Mouse (Mus musculus): ENCODE results near the gene Nrf1.

Nrf1 gene

GRCm38 (mm10) chr6:30150471-30150870 is 102.7 kb downstream of the Nrf1 start:
- DNase-seq = no peak

- no peak for DNase-seq
These were observed 104.4 kb downstream of the Nrf1 start for GRCm38 (mm10) chr6:30152163-30152562.

- no peak for DNase-seq
These were observed 104.9 kb downstream of the Nrf1 start for GRCm38 (mm10) chr6:30152649-30153048.

GRCm38 (mm10) chr6:30153076-30153475 is 105.3 kb downstream of the Nrf1 start:
- DNase-seq = no peak

- no peak for DNase-seq
These were observed 106.1 kb downstream of the Nrf1 start for GRCm38 (mm10) chr6:30153733-30154415.

GRCm38 (mm10) chr6:30159516-30160045 is 111.8 kb downstream of the Nrf1 start:
- no peak for DNase-seq

- DNase-seq = no peak
These were observed 112.6 kb downstream of the Nrf1 start for GRCm38 (mm10) chr6:30160408-30160807.

GRCm38 (mm10) chr6:30161618-30162017 is 113.8 kb downstream of the Nrf1 start:
- DNase-seq = no peak

- no peak for DNase-seq
These were observed 114.3 kb downstream of the Nrf1 start for GRCm38 (mm10) chr6:30162091-30162490.

- no peak for DNase-seq
These were observed 118.6 kb downstream of the Nrf1 start for GRCm38 (mm10) chr6:30166349-30166748.

GRCm38 (mm10) chr6:30167192-30167591 is 119.4 kb downstream of the Nrf1 start:
- no peak for DNase-seq

GRCm38 (mm10) chr6:30168275-30168674 is 120.5 kb downstream of the Nrf1 start:
- DNase-seq = no peak

- no peak for DNase-seq
These were observed 121.4 kb downstream of the Nrf1 start for GRCm38 (mm10) chr6:30169148-30169547.

- no peak for DNase-seq
These were observed 123.4 kb downstream of the Nrf1 start for GRCm38 (mm10) chr6:30171226-30171625.

GRCm38 (mm10) chr6:30171967-30172366 is 124.2 kb downstream of the Nrf1 start:
- DNase-seq = no peak

GRCm38 (mm10) chr6:30172441-30172819 is 124.6 kb downstream of the Nrf1 start:
- DNase-seq = no peak

GRCm38 (mm10) chr6:30172820-30173550 is 125.2 kb downstream of the Nrf1 start:
- peak; percentile 30 for DNase-seq

GRCm38 (mm10) chr6:30173551-30174460 is 126.0 kb downstream of the Nrf1 start:
- DNase-seq = peak; percentile 69

GRCm38 (mm10) chr6:30174461-30175224 is 126.9 kb downstream of the Nrf1 start:
- DNase-seq = no peak

- DNase-seq = no peak
These were observed 127.6 kb downstream of the Nrf1 start for GRCm38 (mm10) chr6:30175225-30175917.

- DNase-seq = no peak
These were observed 128.2 kb downstream of the Nrf1 start for GRCm38 (mm10) chr6:30175918-30176421.
